Mouse (Mus musculus) ES-E14 (cell line): ENCODE measurements around the gene Ccdc153. TPM values are rescaled to one million over a fixed set of nuclear protein-coding genes. Genes with fewer than 3 reads are reported as not detected.

Source experiments
- DNase-seq: peaks from one replicate; pipeline ENCODE4 v3.0.0-alpha.2; 2013; ENCODE audit warnings: low read depth, low spot score
- H3K27ac ChIP-seq: 2 replicates; pipeline ENCODE4 v1.5.1; 2012; ENCODE audit warnings: low read depth, mild to moderate bottlenecking, low read length, moderate library complexity, mixed read lengths; ENCODE audit not compliant: poor library complexity, insufficient read depth, severe bottlenecking
- H3K36me3 ChIP-seq: 2 replicates; pipeline ENCODE4 v1.6.1; 2012; ENCODE audit warnings: mild to moderate bottlenecking, low read length, moderate library complexity, mixed read lengths; ENCODE audit not compliant: control insufficient read depth, poor library complexity, insufficient read depth, severe bottlenecking
- H3K4me1 ChIP-seq, 2 experiments: fragments of 150-350 bp in 1 of 2; sonication (generic) in 1 of 2; 2 replicates each; pipeline ENCODE4 v1.6.1; 2012; ENCODE audit warnings: low read length in 2 of 2, mild to moderate bottlenecking in 1 of 2, mixed read lengths in 1 of 2; ENCODE audit not compliant: control insufficient read depth in 2 of 2, insufficient read depth in 2 of 2, poor library complexity in 1 of 2
- H3K4me3 ChIP-seq, 2 experiments: fragments of 150-350 bp in 1 of 2; sonication (generic) in 1 of 2; 2 replicates each; pipeline ENCODE4 v1.5.1; 2012; ENCODE audit warnings: low read length in 2 of 2, low read depth in 1 of 2, mild to moderate bottlenecking in 1 of 2, mixed read lengths in 1 of 2; ENCODE audit not compliant: insufficient read depth in 1 of 2, poor library complexity in 1 of 2, severe bottlenecking in 1 of 2
- H3K9ac ChIP-seq: 2 replicates; pipeline ENCODE4 v1.6.1; 2012; ENCODE audit warnings: low read depth, mild to moderate bottlenecking, low read length, mixed read lengths; ENCODE audit not compliant: poor library complexity, insufficient read depth, severe bottlenecking
- H3K9me3 ChIP-seq: fragments of 150-350 bp; sonication (generic); 2 replicates; pipeline ENCODE4 v1.6.1; 2012; ENCODE audit warnings: low read depth, mild to moderate bottlenecking, low read length; ENCODE audit not compliant: control insufficient read depth, insufficient read depth
- CHD2 ChIP-seq: IDR thresholded peaks from 2 replicates; pipeline ENCODE4 v1.6.1; 2014; ENCODE audit warnings: mild to moderate bottlenecking, low read depth, low read length, inconsistent platforms
- HCFC1 ChIP-seq: IDR thresholded peaks from 2 replicates; pipeline ENCODE4 v1.6.1; 2012; ENCODE audit warnings: low read length, inconsistent platforms, borderline replicate concordance; ENCODE audit not compliant: insufficient read depth
- MAFK ChIP-seq: IDR thresholded peaks from 2 replicates; pipeline ENCODE4 v1.6.1; 2014; ENCODE audit warnings: mild to moderate bottlenecking, low read depth, low read length, inconsistent platforms; ENCODE audit not compliant: insufficient read depth
- ZC3H11A ChIP-seq: IDR thresholded peaks from 2 replicates; pipeline ENCODE4 v1.6.1; 2012; ENCODE audit warnings: low read depth, mild to moderate bottlenecking, inconsistent platforms, low read length, borderline replicate concordance
- ZNF384 ChIP-seq: IDR thresholded peaks from 2 replicates; pipeline ENCODE4 v1.6.1; 2012; ENCODE audit warnings: low read depth, low read length, inconsistent platforms
- in situ Hi-C, 2 experiments: fragments of 600-800 bp; cut with MboI; formaldehyde crosslinking; loops; one replicate each; pipeline ENCODE4 v1.15.1; 2025; ENCODE audit warnings: low sequenced_read_pairs in 2 of 2, inconsistent platforms in 1 of 2; ENCODE audit not compliant: unreplicated experiment in 2 of 2
- total RNA-seq: library from RNA; depleted of rRNA; stranded (reverse); fragments of 300-350 nt; gene quantifications from 2 replicates; pipeline ENCODE4 v1.2.3, GENCODE M21; 2012

Gene Ccdc153
- total RNA-seq, 1 experiment = not detected

- peak; percentile 73 for DNase-seq
- peaks cover 0 to 2% of the 10 kb centered on the region in 2 experiments; a peak in 3 of 4 replicates for H3K4me1 ChIP-seq
- no peaks in the 10 kb centered on the region for H3K9me3 ChIP-seq
- no peak overlapping the region for H3K27ac ChIP-seq
- peak overlapping the region; percentile 74 for H3K9ac ChIP-seq
- in situ Hi-C loops = no loop called here
- TF ChIP-seq ZC3H11A = no peak
- H3K4me3 ChIP-seq = peak overlapping the region; percentile 71 to 76
- no peaks in the 10 kb centered on the region for H3K36me3 ChIP-seq
Measured at GRCm38 (mm10) chr9:44268027-44268360, 27.5 kb downstream of the Ccdc153 start.

GRCm38 (mm10) chr9:44268432-44268831, 28.0 kb downstream of the Ccdc153 start, which contains the start of gene Nlrx1:
Nlrx1 (minus strand) TSS chr9:44268599.
- DNase-seq = no peak
- no peak for TF ChIP-seq HCFC1
- TF ChIP-seq MAFK = no peak
- TF ChIP-seq CHD2 = no peak
- TF ChIP-seq ZNF384 = no peak
- TF ChIP-seq ZC3H11A = no peak
- Histone ChIP-seq H3K4me1 (peaks cover 0 to 2% of the 10 kb centered on the region in 2 experiments; a peak in 3 of 4 replicates), H3K9ac (peak within 1 kb of the TSS; percentile 74), H3K27ac (no peak within 1 kb of the TSS), H3K4me3 (peak within 1 kb of the TSS; percentile 71 to 76), H3K9me3 (no peaks in the 10 kb centered on the region), H3K36me3 (no peaks in the 10 kb centered on the region)
- in situ Hi-C loops = no loop called here

GRCm38 (mm10) chr9:44269077-44269476, 28.6 kb downstream of the Ccdc153 start:
- Histone ChIP-seq H3K36me3 (no peaks in the 10 kb centered on the region), H3K4me1 (peaks cover 0 to 2% of the 10 kb centered on the region in 2 experiments; a peak in 2 of 4 replicates), H3K4me3 (no peak overlapping the region), H3K27ac (no peak overlapping the region), H3K9ac (no peak overlapping the region), H3K9me3 (no peaks in the 10 kb centered on the region)
- peak; percentile 44 for DNase-seq
- in situ Hi-C loops = no loop called here
- no peak for TF ChIP-seq ZNF384
- no peak for TF ChIP-seq HCFC1
- no peak for TF ChIP-seq CHD2
- no peak for TF ChIP-seq ZC3H11A
- TF ChIP-seq MAFK = no peak

GRCm38 (mm10) chr9:44269973-44270372, 29.5 kb downstream of the Ccdc153 start:
- Histone ChIP-seq H3K36me3 (no peaks in the 10 kb centered on the region), H3K9ac (no peak overlapping the region), H3K9me3 (no peaks in the 10 kb centered on the region), H3K4me3 (no peak overlapping the region), H3K27ac (no peak overlapping the region), H3K4me1 (peaks cover 0 to 2% of the 10 kb centered on the region in 2 experiments; a peak in 1 of 4 replicates)
- in situ Hi-C loops = no loop called here
- DNase-seq = no peak
- no peak for TF ChIP-seq HCFC1
- TF ChIP-seq MAFK = no peak
- TF ChIP-seq ZC3H11A = no peak
- TF ChIP-seq ZNF384 = no peak
- TF ChIP-seq CHD2 = no peak

- H3K9me3 ChIP-seq = no peaks in the 10 kb centered on the region
- TF ChIP-seq CHD2 = no peak
- TF ChIP-seq MAFK = no peak
- TF ChIP-seq HCFC1 = no peak
- TF ChIP-seq ZNF384 = no peak
- no peak for TF ChIP-seq ZC3H11A
- in situ Hi-C loops = no loop called here
- no peak for DNase-seq
- no peak overlapping the region for H3K9ac ChIP-seq
- H3K4me3 ChIP-seq = no peak overlapping the region
- no peaks in the 10 kb centered on the region for H3K36me3 ChIP-seq
- peaks cover 0 to 12% of the 10 kb centered on the region in 2 experiments; a peak in 1 of 4 replicates for H3K4me1 ChIP-seq
- H3K27ac ChIP-seq = no peak overlapping the region
Measured at GRCm38 (mm10) chr9:44283183-44283582, 42.7 kb downstream of the Ccdc153 start.
